Mouse (Mus musculus): ENCODE measurements at regions not wholly inside any gene's neighbourhood (a gene's known extent, or its start where the extent isn't known, plus 50 kb on each side); places are given as distances from the start of the nearest gene placed in this dataset.

DNA sequence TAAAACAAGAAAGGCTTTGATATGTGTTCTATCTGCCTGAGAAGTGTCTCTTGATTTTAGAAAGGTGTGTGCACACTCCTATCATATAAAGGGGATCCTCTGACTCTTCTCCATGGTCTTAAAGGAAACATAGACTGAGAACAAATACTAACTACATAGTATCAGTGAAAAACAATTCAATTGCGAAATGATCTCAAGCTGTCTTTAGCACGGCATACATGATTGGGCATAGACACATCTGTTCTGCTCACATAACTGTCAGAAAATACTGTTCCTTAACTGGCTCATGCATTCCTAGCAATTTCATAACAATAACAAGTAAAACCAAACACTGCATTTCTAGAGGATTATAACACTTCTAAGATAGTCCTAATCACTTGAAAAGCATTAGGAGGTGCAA lies 95.5 kb upstream of the Kitl start:
- TF ChIP-seq MEF2A (IDR thresholded peaks at IDR 0.05; ENCODE audit: borderline replicate concordance, low read depth, low read length) (no peak), CTCF (conservative IDR thresholded peaks at IDR 0.05 in 1 of 2, IDR thresholded peaks at IDR 0.05 in 1 of 2; ENCODE audit: low read depth in 2 of 2, low read length in 2 of 2) (no peak), MAZ (IDR thresholded peaks at IDR 0.05; ENCODE audit: low read depth, low read length) (no peak), SIN3A (IDR thresholded peaks at IDR 0.05; ENCODE audit: low read length) (no peak), POLR2A (IDR thresholded peaks at IDR 0.05; ENCODE audit: low read depth, low read length) (no peak), POLR2AphosphoS2 (IDR thresholded peaks at IDR 0.05; ENCODE audit: low read depth, low read length) (no peak), KAT2A (IDR thresholded peaks at IDR 0.05; ENCODE audit: insufficient replicate concordance, low read length) (no peak), ZC3H11A (IDR thresholded peaks at IDR 0.05; ENCODE audit: low read depth, low read length) (no peak), ZKSCAN1 (IDR thresholded peaks at IDR 0.05; ENCODE audit: borderline replicate concordance, low read depth, low read length) (no peak), USF2 (conservative IDR thresholded peaks at IDR 0.05; ENCODE audit: low read depth, low read length) (no peak), ZMIZ1 (IDR thresholded peaks at IDR 0.05; ENCODE audit: low read depth, low read length) (no peak)

Measured in CH12.LX (cell line).